Mouse (Mus musculus): Measurements from ENCODE around the gene Luzp1. TPM values are rescaled to one million over a fixed set of nuclear protein-coding genes. Genes with fewer than 3 reads are reported as not detected.

Luzp1 gene
- polyA plus RNA-seq, 1 experiment: 21.0 TPM

- Histone ChIP-seq H3K27ac (replicated peaks; ENCODE audit: low read depth, low read length) (no peak overlapping the region), H3K4me1 (ENCODE audit: control insufficient read depth, insufficient read depth, insufficient read length, low read length) (peaks cover 11% of the 10 kb centered on the region; the same call in 1 of the 2 replicates), H3K4me3 (ENCODE audit: insufficient read depth, low read depth, low read length) (no peak overlapping the region)
Measured at GRCm38 (mm10) chr4:136548381-136548801, 78.8 kb downstream of the Luzp1 start.

GRCm38 (mm10) chr4:136553108-136553507, 83.5 kb downstream of the Luzp1 start:
- Histone ChIP-seq H3K4me3 (ENCODE audit: insufficient read depth, low read depth, low read length) (no peak overlapping the region), H3K4me1 (ENCODE audit: control insufficient read depth, insufficient read depth, insufficient read length, low read length) (peaks cover 4% of the 10 kb centered on the region; the same call in 1 of the 2 replicates), H3K27ac (replicated peaks; ENCODE audit: low read depth, low read length) (no peak overlapping the region)

GRCm38 (mm10) chr4:136557638-136558037, 88.1 kb downstream of the Luzp1 start:
- no peaks in the 10 kb centered on the region for H3K4me1 ChIP-seq (ENCODE audit: control insufficient read depth, insufficient read depth, insufficient read length, low read length)
- no peak overlapping the region for H3K4me3 ChIP-seq (ENCODE audit: insufficient read depth, low read depth, low read length)
- H3K27ac ChIP-seq (replicated peaks; ENCODE audit: low read depth, low read length): no peak overlapping the region

GRCm38 (mm10) chr4:136559690-136560089, 90.1 kb downstream of the Luzp1 start:
- Histone ChIP-seq H3K27ac (replicated peaks; ENCODE audit: low read depth, low read length) (no peak overlapping the region), H3K4me1 (ENCODE audit: control insufficient read depth, insufficient read depth, insufficient read length, low read length) (no peaks in the 10 kb centered on the region), H3K4me3 (ENCODE audit: insufficient read depth, low read depth, low read length) (no peak overlapping the region)

- Histone ChIP-seq H3K4me1 (ENCODE audit: control insufficient read depth, insufficient read depth, insufficient read length, low read length) (no peaks in the 10 kb centered on the region), H3K4me3 (ENCODE audit: insufficient read depth, low read depth, low read length) (no peak overlapping the region), H3K27ac (replicated peaks; ENCODE audit: low read depth, low read length) (no peak overlapping the region)
Measured at GRCm38 (mm10) chr4:136560270-136560991, 90.9 kb downstream of the Luzp1 start.

GRCm38 (mm10) chr4:136562755-136563154, 93.2 kb downstream of the Luzp1 start:
- no peak overlapping the region for H3K4me3 ChIP-seq (ENCODE audit: insufficient read depth, low read depth, low read length)
- no peak overlapping the region for H3K27ac ChIP-seq (replicated peaks; ENCODE audit: low read depth, low read length)
- no peaks in the 10 kb centered on the region for H3K4me1 ChIP-seq (ENCODE audit: control insufficient read depth, insufficient read depth, insufficient read length, low read length)

- Histone ChIP-seq H3K27ac (replicated peaks; ENCODE audit: low read depth, low read length) (no peak overlapping the region), H3K4me1 (ENCODE audit: control insufficient read depth, insufficient read depth, insufficient read length, low read length) (no peaks in the 10 kb centered on the region), H3K4me3 (ENCODE audit: insufficient read depth, low read depth, low read length) (no peak overlapping the region)
Measured at GRCm38 (mm10) chr4:136568629-136569028, 99.1 kb downstream of the Luzp1 start.

- no peak overlapping the region for H3K27ac ChIP-seq (replicated peaks; ENCODE audit: low read depth, low read length)
- no peaks in the 10 kb centered on the region for H3K4me1 ChIP-seq (ENCODE audit: control insufficient read depth, insufficient read depth, insufficient read length, low read length)
- H3K4me3 ChIP-seq (ENCODE audit: insufficient read depth, low read depth, low read length): no peak overlapping the region
Measured at GRCm38 (mm10) chr4:136569998-136570397, 100.4 kb downstream of the Luzp1 start.

GRCm38 (mm10) chr4:136581885-136582284, 112.3 kb downstream of the Luzp1 start:
- Histone ChIP-seq H3K4me1 (ENCODE audit: control insufficient read depth, insufficient read depth, insufficient read length, low read length) (peaks cover 12% of the 10 kb centered on the region), H3K4me3 (ENCODE audit: insufficient read depth, low read depth, low read length) (no peak overlapping the region), H3K27ac (replicated peaks; ENCODE audit: low read depth, low read length) (no peak overlapping the region)

GRCm38 (mm10) chr4:136587221-136587827, 117.8 kb downstream of the Luzp1 start:
- H3K4me1 ChIP-seq (ENCODE audit: control insufficient read depth, insufficient read depth, insufficient read length, low read length): peaks cover 17% of the 10 kb centered on the region
- no peak overlapping the region for H3K4me3 ChIP-seq (ENCODE audit: insufficient read depth, low read depth, low read length)
- H3K27ac ChIP-seq (replicated peaks; ENCODE audit: low read depth, low read length): no peak overlapping the region

GRCm38 (mm10) chr4:136588003-136588402, 118.4 kb downstream of the Luzp1 start:
- Histone ChIP-seq H3K4me1 (ENCODE audit: control insufficient read depth, insufficient read depth, insufficient read length, low read length) (peaks cover 14% of the 10 kb centered on the region), H3K27ac (replicated peaks; ENCODE audit: low read depth, low read length) (no peak overlapping the region)

GRCm38 (mm10) chr4:136592111-136592510, 122.5 kb downstream of the Luzp1 start:
- no peak overlapping the region for H3K27ac ChIP-seq (replicated peaks; ENCODE audit: low read depth, low read length)
- peaks cover 11% of the 10 kb centered on the region for H3K4me1 ChIP-seq (ENCODE audit: control insufficient read depth, insufficient read depth, insufficient read length, low read length)
- no peak overlapping the region for H3K4me3 ChIP-seq (ENCODE audit: insufficient read depth, low read depth, low read length)

More at GRCm38 (mm10) chr4:136588003-136588402, 118.4 kb downstream of the Luzp1 start:
- no peak overlapping the region for H3K4me3 ChIP-seq (ENCODE audit: insufficient read depth, low read depth, low read length)

GRCm38 (mm10) chr4:136594006-136594405, 124.4 kb downstream of the Luzp1 start:
- H3K27ac ChIP-seq (replicated peaks; ENCODE audit: low read depth, low read length): no peak overlapping the region
- no peak overlapping the region for H3K4me3 ChIP-seq (ENCODE audit: insufficient read depth, low read depth, low read length)
- peaks cover 5% of the 10 kb centered on the region for H3K4me1 ChIP-seq (ENCODE audit: control insufficient read depth, insufficient read depth, insufficient read length, low read length)

- H3K4me3 ChIP-seq (ENCODE audit: insufficient read depth, low read depth, low read length): no peak overlapping the region
- H3K27ac ChIP-seq (replicated peaks; ENCODE audit: low read depth, low read length): no peak overlapping the region
- peaks cover 5% of the 10 kb centered on the region for H3K4me1 ChIP-seq (ENCODE audit: control insufficient read depth, insufficient read depth, insufficient read length, low read length)
Measured at GRCm38 (mm10) chr4:136595221-136595620, 125.7 kb downstream of the Luzp1 start.

- H3K4me1 ChIP-seq (ENCODE audit: control insufficient read depth, insufficient read depth, insufficient read length, low read length): peaks cover 15% of the 10 kb centered on the region
- H3K27ac ChIP-seq (replicated peaks; ENCODE audit: low read depth, low read length): no peak overlapping the region
- no peak overlapping the region for H3K4me3 ChIP-seq (ENCODE audit: insufficient read depth, low read depth, low read length)
Measured at GRCm38 (mm10) chr4:136598268-136598876, 128.8 kb downstream of the Luzp1 start.
